Mouse (Mus musculus) kidney, adult 8-10 months (tissue): Measurements from ENCODE around the gene Psen2.

ENCODE experiments used
- DNase-seq, 2 experiments: peaks; one replicate each; pipeline ENCODE4 v3.0.0; 2022

Psen2 gene

DNA sequence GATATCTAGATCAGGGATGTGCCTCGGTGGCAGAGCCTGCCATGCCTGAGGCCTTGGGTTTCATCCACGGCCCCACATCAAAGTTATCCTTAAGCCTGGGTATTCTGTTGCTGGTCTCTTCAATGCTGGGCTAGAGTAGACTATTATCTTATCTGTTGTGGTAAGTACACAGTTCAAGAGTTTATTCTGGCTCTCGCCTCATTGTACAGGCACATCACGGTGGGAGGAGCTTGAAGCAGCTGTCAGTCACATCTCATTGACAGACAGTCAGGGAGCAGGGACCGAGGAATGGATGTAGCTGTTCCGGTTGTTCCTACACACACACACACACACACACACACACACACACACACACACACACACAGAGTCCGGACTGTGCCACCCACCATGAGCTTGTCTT is 15.3 kb downstream of the Psen2 start:
- DNase-seq: no peak

DNA sequence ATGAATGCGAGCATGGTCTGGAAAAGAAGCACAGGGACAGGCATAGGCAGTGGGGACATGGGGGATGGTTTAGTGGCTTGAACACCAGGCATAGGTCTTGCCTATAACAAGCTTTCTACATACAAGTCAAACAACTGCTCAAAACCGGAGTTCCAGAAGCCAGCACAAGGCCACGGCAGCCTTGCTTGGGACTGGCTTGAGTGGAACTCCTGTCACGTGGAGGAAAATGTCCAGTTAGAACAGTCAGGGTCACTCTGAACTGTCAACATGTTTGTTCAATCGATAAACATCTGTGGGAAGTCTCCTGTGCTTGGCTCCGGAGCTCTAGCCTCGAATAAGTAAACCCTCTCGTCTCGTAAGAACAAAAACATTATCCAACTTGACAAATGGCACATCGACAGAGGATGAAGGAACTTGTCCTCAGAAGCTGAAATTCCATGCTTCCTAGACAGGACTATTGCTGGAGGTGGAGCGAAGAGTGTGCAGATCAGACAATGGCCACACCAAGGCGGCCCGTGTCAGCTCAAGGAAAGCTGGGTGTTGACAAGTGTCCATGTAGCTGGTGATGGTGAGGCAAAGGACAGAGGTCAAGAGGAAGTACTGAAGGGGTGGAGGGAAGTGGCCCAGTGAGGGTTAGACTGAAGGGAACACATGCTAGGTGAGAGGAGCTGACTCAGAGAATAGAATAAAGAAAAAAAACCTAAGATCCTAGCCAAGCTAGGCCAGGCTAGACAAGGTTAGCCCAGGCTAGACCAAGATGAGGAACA is 17.3 kb downstream of the Psen2 start:
- DNase-seq: no peak

DNA sequence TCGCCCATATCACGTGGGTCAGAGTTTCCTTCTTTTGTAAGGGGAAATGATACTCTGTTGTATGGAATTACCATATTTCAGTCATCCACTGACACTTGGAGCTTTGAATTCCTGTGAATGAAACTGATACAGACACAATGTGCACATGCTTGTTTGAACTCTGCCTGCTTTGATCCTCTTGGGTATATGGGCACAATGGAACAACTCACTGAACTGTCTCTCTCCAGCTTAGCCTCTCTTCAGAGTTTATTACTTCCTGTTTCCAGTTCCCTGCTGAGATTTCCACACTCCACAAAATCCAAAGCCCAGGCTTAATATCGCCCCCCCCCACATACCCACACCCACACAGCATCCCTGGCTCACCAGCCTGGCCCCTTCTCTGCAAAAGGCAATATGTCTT is 31.5 kb downstream of the Psen2 start:
- DNase-seq: no peak

DNA sequence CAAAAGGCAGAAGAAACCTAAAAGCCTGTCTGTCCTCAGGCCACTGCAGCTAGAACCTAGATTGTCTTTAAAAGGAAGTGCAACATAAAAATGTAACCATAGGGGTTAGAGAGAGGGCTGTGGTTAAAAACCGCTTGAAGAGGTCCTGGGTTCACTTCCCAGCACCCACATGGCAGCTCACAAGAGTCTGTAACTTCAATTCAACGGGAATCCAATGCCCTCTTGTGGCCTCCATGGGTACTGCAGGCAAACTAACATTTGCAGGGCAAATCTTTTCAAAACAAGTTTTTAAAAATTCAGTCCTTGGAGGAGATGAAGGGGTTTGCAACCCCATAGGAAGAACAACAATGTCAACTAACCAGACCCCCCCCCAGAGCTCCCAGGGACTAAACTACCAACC is 32.7 kb downstream of the Psen2 start:
- no peak for DNase-seq

DNA sequence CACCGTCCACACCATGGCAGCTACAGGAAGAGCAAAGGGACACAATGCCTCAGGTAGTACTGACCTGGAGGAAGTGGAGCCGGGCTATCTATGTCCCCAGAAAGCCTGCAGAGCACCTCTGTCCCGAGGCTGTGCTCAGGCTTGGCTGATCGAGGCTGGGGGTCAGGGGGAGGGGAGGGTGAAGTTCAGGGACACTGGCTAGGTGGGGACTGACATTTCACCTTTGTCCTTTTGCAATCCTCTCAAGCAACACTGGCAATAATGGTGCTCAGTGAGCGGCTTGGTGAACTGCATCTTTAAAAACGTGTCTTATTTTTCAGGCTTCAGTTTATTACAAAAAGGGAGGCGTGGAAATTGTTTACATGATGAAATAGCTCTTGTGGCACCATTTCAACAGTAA is 33.3 kb downstream of the Psen2 start:
- no peak for DNase-seq

DNA sequence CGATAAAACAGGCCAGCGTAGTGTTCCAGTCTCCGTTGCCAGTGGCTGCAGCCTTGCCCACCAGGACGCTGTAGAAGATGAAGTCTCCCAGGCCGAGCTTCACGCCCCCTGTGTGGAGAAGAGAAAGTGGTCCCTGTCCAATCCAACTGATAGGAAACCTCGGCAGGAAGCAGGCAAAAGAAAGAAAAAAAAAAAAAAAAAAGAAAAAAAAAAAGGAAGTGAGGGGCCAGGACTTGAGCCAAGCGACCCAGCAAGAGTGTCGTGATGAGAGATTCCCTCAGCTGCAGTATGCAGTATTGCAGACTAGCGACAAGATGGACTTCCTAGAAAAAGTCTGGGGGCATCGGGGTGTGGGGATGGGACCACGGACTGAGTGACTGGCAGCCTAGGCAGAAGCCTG is 34.4 kb downstream of the Psen2 start:
- no peak for DNase-seq

DNA sequence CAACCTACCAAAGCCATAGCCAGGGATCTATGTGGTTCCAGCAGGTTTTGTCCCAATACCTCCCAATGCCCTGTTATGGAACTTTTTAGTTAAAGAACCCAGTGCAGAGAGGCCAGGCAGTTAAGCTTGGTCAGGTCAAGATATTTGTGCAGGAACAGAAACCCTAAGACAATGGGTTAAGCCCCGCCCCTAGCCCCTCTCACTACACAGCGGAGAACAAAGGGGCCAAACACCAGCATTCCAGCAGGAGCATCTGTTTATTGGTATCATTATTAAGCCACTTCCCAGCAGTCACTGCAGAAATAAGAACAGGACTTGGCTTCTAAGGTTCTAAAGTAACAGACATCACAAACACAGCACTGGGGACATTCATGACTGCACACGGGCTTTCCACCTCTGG is 36.5 kb downstream of the Psen2 start:
- DNase-seq: no peak

DNA sequence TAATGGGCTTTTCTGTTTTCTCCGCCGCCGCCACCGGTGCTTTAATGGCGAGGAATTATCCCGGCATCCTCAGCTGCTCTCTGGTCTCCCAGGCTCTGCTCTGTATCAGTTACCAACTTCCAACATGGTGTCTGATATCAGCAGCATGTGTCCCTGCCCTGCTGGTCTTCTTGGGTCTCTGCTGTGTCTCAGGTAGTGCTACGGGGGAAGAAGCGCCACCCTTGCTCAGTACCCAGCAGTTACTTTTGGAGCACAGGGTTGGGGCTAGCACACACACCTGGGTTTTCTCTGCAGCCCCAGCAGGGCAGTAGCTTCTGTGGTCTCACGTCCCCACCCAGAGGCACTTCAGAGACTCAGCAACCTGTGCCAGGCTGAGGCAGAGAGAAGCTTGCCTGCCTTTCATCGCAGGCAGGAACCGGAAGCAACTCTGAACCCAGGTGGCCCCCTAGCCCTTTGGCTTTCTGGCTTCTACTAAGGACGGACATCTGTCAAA is 37.0 kb downstream of the Psen2 start:
- no peak for DNase-seq

DNA sequence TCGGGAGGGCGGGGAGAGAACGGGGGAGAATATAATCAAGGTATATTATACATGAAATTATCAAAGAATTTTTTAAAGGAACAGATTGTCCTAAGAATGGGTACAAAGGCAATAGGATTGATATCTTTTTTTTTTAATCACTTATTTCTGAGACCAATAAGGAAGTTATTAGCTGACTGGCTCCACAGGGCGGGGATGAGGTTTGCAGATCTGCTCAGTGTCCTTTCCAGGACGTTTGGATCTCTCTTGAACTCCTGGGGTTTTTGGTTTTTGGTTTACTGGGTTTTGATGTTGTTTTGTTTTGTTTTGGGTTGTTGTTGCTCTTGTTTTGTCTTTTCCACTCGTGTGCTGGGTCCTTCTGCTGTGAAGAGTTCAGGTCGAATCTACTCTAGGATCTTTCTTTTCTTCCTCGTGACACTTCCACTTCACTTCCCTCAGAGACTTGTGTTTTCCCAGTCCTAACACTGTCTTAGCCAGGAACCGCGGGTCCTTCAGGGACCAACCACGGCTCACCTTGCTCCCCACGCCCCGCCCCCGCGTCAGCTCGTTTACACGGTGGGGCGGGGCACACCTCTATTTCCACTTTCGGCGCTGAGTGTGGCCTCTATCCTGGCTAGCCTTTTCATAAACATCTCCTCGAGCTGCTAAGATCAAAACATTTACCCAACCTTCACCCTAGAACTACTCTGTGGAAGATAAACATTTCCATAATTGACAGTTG is 37.6 kb downstream of the Psen2 start:
- peak; percentile 69 to 76 for DNase-seq

DNA sequence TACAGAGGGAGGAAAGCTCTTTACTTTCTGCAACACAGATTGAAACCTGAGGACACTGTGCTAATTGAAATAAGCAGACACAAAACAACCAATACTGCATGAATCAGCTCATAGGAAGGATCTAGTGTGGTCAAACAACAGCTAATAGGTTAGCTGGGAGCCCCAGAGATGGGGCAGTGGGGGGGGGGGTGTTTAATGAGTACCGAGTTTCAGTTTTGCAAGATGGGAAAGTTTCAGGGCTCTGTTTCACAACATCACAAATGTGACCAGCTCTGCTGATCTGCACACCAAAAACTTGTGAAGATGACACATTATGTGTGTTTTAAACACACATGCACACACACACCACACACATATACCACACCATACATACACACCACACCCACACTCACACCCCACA is 41.2 kb downstream of the Psen2 start:
- no peak for DNase-seq

DNA sequence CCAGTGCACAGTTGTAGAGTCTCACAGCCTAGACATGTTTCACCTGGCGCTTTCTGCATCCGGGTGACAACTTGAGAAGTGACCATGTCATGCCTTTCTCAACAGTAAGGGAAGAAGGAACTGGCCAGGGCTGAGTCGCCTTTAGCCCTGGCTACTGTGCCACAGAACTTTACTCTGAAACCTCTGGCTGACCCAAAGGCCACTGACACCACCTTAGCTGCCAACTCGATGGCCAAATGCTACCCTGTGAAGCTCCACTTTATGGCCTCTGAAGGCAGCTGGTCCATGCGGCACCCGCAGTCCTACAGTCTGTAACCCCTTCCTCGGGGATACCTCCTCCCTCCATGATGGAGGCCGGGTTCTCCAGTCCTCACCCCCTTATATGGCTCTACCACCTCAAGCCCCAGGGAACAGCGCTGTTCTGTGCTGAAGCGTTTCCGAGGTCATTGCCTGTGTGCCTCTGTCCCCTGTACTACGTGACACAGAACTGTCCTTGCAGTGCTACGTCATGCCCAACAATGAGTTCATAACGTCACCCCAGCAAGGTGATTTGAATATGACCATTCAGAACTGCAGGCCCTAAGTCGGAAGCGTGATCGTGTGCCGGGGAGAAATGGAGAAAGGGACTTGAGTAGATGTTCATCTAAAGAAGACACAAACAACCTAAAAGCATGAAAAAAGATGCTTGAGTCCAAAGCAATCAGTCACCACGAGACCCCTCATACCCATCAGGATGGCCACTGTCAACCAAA is 42.3 kb downstream of the Psen2 start:
- DNase-seq: no peak

DNA sequence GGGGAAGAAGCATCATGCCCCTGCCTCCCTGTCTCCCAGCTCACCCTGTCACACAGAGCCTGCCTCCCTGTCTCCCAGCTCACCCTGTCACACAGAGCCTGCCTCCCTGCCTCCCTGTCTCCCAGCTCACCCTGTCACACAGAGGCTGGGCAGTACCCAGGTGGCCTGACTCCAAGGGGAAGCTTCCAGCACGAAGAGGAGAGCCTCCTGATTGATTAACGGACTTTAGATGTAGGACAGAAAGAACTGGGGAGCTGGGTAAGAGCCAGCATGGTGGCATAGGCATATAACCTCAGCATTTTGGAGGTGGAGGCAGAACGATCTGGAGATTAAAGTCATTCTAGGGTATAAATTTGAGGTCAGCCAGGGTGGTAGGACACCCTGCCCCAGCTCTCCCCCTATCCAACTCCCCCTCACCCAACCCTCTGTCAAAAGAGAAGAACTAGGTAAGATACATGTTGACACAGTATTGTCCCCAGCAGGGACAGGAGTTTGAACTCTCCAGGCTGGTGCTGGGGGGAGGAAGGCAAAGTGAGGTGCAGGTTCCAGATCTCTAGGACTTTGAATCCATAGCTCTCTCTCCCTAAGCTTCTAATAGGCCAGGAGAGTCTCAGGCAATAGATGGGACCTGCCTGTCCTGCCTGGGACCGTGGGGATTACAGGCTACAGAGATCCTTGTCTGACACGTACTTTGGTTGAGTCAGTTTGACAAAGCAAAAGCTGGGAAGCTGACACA is 46.5 kb downstream of the Psen2 start:
- no peak for DNase-seq

DNA sequence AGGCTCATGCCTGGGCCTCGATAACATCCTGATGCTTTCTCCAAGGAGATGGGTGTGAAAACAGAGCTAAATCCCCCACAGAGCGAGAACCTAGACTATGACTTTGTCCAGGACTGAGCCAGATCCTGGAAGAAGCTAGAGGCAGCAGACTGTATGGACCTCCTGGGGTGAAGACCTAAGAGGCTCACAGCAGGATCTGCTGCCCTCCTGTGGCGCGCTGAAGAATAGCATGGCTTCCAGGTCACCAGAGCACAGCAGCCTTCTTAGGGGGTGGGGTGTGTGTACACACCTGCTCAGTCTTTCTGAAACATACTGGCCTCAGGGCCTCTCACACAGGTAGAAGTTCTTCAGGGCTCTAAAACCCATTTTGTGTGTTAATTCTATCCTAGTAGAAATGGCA is 48.2 kb downstream of the Psen2 start:
- DNase-seq: peak; percentile 65 to 76

DNA sequence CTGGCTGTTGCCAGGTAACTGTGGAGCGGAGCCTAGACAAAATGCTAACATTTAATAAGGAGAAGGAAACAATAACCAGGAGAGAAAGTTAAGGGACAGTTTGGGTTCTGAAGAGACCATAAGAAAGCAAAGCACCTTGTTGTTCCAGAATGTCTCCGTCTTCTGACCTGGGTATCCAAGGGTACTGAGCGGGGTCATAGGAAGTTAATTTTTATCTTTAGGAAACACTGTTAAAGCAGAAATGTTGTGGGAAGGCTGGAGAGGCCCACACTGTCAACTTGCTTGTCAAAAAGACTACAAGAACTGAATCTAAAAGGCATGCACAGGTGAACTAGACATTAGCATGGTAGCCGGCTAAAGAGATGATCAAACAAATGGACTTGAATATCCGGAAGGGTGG is 50.3 kb downstream of the Psen2 start:
- peak in 1 of 2 experiments; percentile 68 for DNase-seq

DNA sequence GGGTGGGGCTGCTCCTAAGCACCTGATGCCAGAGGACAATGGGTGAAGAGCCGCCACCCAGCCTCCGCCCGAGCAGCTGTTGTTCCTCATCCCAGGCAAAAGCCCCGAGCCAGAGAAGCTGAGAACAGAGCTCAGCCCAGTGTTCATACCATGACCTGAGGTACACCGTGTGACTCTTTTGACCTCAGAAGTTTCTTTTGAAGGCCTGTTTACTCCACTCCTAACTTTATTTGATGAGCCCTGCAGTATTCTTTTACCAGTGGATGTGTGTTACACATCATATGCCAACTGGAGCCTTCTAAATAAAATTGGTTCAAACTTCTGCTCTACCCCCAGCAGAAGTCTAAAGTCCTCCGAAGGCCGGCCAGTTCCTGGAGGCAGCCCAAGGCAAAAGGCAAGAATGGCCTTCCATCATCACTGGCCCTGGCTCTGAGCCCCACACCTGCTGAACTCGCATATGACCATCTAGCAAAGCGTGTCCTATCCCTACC is 52.4 kb downstream of the Psen2 start:
- peak; percentile 88 to 90 for DNase-seq

DNA sequence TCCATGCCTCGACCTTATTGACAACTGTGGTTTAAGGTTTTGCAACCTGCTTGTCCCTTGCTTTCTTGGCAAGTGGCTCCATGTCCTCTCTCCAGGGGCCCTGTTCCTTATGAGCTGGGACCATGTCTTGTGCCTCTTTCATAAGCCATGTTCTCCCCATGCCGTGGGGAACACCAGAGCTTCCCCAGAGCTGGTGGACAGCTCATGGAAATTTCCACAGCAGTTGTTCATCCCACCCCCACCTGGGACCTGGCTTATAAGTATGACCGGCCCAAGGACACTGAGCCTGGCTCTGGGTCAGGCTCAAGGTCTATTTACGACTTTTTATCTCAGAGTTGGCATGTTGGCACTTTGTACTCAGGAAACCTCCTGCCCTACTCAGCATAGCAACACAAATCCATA is 53.2 kb downstream of the Psen2 start:
- peak in 1 of 2 experiments; percentile 54 for DNase-seq

DNA sequence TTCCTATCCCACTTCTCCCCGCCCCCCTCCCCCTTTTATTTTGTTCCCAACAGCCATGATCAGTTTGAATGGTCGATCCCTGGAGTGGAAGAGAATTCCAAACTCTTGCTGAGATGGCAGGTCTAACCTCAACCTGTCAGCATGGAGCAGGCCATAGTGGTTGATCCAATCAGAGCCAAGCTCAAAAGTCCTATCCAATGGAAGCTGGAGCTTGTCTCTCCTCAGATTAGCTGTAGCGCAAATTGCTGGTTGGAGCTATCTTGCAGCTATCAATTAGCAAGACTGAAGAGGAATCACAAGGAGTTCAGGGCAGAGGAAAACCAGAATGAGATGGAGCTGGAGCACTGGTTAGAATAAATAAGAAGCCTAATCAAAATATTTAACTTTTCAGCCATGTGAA is 54.9 kb downstream of the Psen2 start:
- no peak for DNase-seq

DNA sequence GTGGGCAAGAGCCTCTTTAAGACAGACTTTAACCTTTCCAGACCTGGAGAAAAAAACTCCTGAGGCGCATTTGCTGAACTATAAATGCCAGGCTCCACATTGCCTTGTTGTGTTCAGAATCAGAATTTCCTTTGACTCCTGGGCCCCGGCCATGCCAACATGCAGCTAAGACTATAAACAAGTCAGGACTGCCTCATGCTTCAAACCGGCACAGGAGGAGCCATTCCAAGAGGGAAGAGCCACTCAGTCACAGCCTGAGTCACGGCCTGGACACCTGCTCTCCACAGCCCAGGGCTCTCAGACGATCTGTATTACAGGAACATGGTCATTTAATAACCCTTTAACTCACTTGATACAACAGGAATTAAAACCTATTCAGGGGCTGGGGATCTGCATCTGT is 62.5 kb downstream of the Psen2 start:
- no peak for DNase-seq

DNA sequence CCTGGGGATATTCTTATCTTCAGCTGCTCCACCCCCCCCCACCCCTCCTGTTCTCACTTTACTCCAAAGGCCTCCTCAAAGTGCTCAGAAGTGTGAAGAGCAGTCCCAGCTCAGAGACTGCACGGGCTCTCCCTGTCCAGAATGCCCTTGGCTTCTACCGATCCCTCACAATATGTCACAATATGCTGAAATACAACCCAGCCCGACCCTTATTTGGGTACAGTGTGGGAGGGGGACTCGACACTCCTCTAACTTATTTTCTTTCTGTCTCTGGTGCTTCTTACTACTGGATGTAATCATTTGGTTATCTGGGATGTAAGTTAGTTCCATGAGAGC is 63.6 kb downstream of the Psen2 start:
- no peak for DNase-seq

DNA sequence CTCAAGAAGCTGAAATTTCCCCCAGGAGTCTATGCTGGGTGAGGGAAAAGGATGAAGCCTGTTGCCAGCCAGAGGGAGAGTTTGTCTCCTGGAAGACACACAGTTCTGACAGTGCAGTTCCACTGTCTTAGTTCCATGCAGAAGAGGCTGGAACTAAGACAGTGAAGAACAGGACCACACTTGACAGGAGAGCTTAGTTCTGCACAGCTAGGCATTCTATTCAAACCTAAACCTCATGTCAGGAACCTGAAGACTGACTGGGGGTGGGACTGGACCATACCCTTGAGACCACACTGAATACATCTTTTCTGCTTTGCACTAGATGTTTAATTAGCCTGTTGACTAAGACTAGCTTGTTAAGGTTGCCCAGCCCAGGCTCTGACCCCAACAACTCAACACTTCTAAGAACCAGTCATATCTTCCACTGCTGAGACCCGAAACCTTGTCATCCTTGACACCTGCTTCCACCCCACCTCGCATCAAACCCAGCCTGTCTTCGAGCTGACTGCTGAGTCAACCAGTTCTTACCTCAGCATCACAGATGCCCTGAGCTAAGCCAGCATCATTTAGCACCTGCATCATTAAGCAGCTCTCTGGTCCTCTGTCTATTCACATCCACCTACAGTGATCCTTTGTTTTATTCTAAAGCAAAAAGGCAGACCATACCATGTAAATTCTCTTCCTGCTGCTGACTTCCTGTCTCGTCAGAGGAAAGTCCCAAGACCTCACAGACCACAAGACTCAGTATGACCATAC is 64.1 kb downstream of the Psen2 start, which contains the start of gene Coq8a:
TSS of gene Coq8a (minus strand) at position 644 of the 756 bp plus-strand sequence.
- no peak for DNase-seq

DNA sequence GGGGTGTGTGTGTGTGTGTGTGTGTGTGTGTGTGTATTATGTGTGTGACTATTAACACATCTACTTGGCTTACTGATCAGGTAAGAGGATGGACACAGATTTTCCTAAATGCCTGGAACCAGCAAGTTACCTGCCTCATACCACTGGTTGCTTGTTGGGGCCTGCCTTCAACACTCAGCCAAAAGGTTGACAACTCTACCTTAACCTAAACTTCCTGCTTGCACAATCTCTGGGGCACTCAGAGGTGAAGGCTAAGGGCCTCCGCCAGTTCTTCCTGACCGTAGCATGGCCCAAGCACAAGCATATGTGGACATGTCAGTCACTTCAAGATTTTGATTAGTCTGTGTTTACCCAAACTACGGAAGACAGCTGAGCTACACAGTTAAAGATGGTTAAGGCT is 65.3 kb downstream of the Psen2 start:
- DNase-seq: no peak

DNA sequence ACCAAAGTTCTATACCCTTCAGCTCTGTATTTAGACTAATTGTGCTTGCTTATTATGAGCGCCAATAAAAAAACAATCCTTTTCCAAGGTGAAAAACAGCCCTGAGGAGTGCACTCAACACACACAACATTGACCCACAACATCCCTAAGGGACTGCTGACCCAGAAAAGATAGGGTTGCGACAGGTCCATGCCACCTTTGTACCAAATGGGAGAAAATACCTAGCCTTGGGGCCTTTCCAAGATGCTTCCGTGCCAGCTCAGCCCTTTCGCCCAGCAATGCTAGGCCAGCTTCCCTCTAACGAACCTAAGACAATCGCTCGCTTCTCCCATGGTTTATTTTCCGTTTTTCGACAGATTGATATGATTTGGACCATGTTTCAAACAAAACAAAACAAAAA is 66.7 kb downstream of the Psen2 start:
- peak; percentile 79 to 85 for DNase-seq
